Mouse (Mus musculus) liver, embryonic 14.5 days (tissue): ENCODE data around the gene Acnat1.
A peak's percentile ranks its signal among the peaks of the same experiment; 100 is the strongest.

ENCODE experiments used
- CTCF ChIP-seq: IDR thresholded peaks from 2 replicates; pipeline ENCODE4 v1.5.1; 2016; ENCODE audit warnings: antibody characterized with exemption, low read depth, control low read depth
- EP300 ChIP-seq: IDR thresholded peaks from 2 replicates; pipeline ENCODE4 v1.6.1; 2016; ENCODE audit warnings: antibody characterized with exemption, low read depth

DNA sequence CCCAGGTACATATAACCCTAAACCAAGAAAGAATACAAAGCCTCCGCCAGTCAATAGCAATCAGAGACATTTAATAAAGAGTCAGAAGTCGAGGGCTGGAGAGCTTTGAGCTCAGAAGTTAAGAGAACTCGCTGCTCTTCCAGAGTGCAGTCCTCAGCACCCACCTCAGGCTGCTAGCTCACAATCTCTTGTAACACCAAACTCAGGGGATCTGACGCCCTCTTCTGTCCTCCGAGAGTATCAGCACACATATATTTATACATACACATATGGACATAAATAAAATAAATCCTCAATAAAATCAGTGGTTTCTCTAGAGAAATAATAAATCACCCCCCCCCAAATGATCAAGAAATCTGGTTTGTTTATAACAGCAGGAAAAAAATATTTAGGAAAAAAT, 45.8 kb upstream of the Acnat1 start:
- peak; percentile 63 for TF ChIP-seq CTCF
- no peak for TF ChIP-seq EP300
